21 mouse cellular contexts compared by ENCODE assay signal in the genomic region with DNA sequence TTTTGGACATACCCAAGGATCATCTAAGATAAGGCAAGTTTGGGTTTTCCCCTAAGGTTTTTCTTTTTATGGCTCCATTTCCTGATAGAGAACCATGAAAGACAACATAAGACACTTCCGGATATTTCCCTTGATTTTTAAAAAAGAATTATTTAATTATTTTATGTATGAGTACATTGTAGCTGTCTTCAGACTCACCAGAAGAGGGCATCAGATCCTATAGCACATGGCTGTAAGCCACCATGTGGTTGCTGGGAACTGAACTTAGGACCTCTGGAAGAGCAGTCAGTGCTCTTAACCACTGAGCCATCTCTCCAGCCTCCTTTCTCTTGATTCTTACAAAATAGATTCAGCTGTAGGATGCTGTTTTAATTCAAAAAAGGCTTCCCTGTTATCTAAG. TPM values are rescaled to one million over a fixed set of nuclear protein-coding genes. Genes with fewer than 3 reads are reported as not detected.
DNase-seq lines count a peak whose midpoint lies in the region; ATAC-seq and TF ChIP-seq lines count a peak whose summit lies in the region.
"Had no signal": no experiment of that assay in that cellular context is flagged by ENCODE, and none has a peak within 500 bp of the region (broad histone marks: within the 10 kb centered on the region; RNA-seq: fewer than 3 reads in every experiment).

No protein-coding gene starts in this region.

- WGBS in liver, postnatal 0 days (ENCODE audit: insufficient replicate concordance): 88% methylated on average over 1 of the region's 1 CpGs
- WGBS in liver, embryonic 12.5 days (ENCODE audit: insufficient replicate concordance): 74% methylated on average over 1 of the region's 1 CpGs

- no peaks in the 10 kb centered on the region for H3K36me3 ChIP-seq in liver, postnatal 0 days (replicated peaks; ENCODE audit: insufficient read depth, low read length)
- no peaks in the 10 kb centered on the region for H3K36me3 ChIP-seq in liver, embryonic 12.5 days
- H3K36me3 ChIP-seq: embryonic facial prominence, embryonic 13.5 days; hindbrain, embryonic 12.5 days had no signal

- 0 out of 2 replicates have a peak, but pooled peaks cover 2% of the 10 kb centered on the region for H3K4me1 ChIP-seq in liver, postnatal 0 days (ENCODE audit: insufficient read depth)
- no peaks in the 10 kb centered on the region for H3K4me1 ChIP-seq in liver, embryonic 12.5 days
- H3K4me1 ChIP-seq: embryonic facial prominence, embryonic 13.5 days had no signal

- peak; percentile 12; the same call in 1 of the 2 replicates for TF ChIP-seq CTCF in liver, postnatal 0 days (IDR thresholded peaks at IDR 0.05; ENCODE audit: low read depth)

- H3K9me3 ChIP-seq in liver, postnatal 0 days (ENCODE audit: low read length): no peaks in the 10 kb centered on the region
- H3K9me3 ChIP-seq in liver, embryonic 12.5 days (replicated peaks): no peaks in the 10 kb centered on the region
- H3K9me3 ChIP-seq: embryonic facial prominence, embryonic 13.5 days; forebrain, embryonic 13.5 days; hindbrain, embryonic 12.5 days had no signal

- no peak for ATAC-seq in liver, postnatal 0 days
- no peak for ATAC-seq in liver, embryonic 12.5 days
- ATAC-seq in activated CD4-positive, CD25-positive, alpha-beta regulatory T cell, adult 4 months: no peak
- ATAC-seq: forebrain, embryonic 13.5 days; hindbrain, embryonic 16.5 days; inflammation-experienced regulatory T-cells, adult 6 months had no signal

- H3K9ac ChIP-seq in liver, postnatal 0 days (replicated peaks): no peak overlapping the region
- no peak overlapping the region for H3K9ac ChIP-seq in liver, embryonic 12.5 days
- H3K9ac ChIP-seq: embryonic facial prominence, embryonic 13.5 days; forebrain, embryonic 13.5 days; hindbrain, embryonic 12.5 days had no signal

- H3K4me3 ChIP-seq in liver, postnatal 0 days (ENCODE audit: low read depth, low read length): no peak overlapping the region
- no peak overlapping the region for H3K4me3 ChIP-seq in liver, embryonic 12.5 days
- H3K4me3 ChIP-seq: embryonic facial prominence, embryonic 13.5 days; forebrain, embryonic 13.5 days; hindbrain, embryonic 12.5 days had no signal

- DNase-seq in liver, postnatal 0 days: no peak
- DNase-seq in A20 (ENCODE audit: low read depth, low spot score): peak; percentile 9
- peak; percentile 33 for DNase-seq in ES-CJ7 (ENCODE audit: low read depth, low spot score)
- DNase-seq in frontal cortex, postnatal 25 days (ENCODE audit: low spot score in 2 of 2): no peak
- DNase-seq: adrenal gland, postnatal 14 days; cerebellum, adult 11-12 months; cerebellum, adult 9-11 months; cerebellum, postnatal 36 days; gastrocnemius, postnatal 36 days; heart, adult 11 months; heart, postnatal 10 days; heart, postnatal 4 days had no signal

- TF ChIP-seq EP300 in liver, postnatal 0 days (IDR thresholded peaks at IDR 0.05; ENCODE audit: low read depth): no peak

- H3K4me2 ChIP-seq in liver, postnatal 0 days (ENCODE audit: low read depth, low read length): no peak overlapping the region
- no peak overlapping the region for H3K4me2 ChIP-seq in liver, embryonic 12.5 days
- H3K4me2 ChIP-seq: embryonic facial prominence, embryonic 13.5 days; forebrain, embryonic 13.5 days; hindbrain, embryonic 12.5 days had no signal

- no peaks in the 10 kb centered on the region for H3K27me3 ChIP-seq in liver, postnatal 0 days (ENCODE audit: insufficient read depth, low read length)
- no peaks in the 10 kb centered on the region; the same call in 1 of the 2 replicates for H3K27me3 ChIP-seq in liver, embryonic 12.5 days (replicated peaks)
- H3K27me3 ChIP-seq: embryonic facial prominence, embryonic 13.5 days; forebrain, embryonic 13.5 days; hindbrain, embryonic 12.5 days had no signal

- no peak overlapping the region for H3K27ac ChIP-seq in liver, postnatal 0 days (ENCODE audit: low read depth)
- H3K27ac ChIP-seq in liver, embryonic 12.5 days: no peak overlapping the region
- H3K27ac ChIP-seq: embryonic facial prominence, embryonic 13.5 days; forebrain, embryonic 13.5 days; hindbrain, embryonic 12.5 days had no signal

RNA-seq across cellular contexts. Expression of gene Tbc1d21, which starts 28.5 kb away (rescaled TPM):
- polyA plus RNA-seq in liver, postnatal 0 days (2015; fragmentation: Nextera tagmentation; extraction: Ambion mirVana): not detected in 2 replicates
- not detected in 2 replicates for polyA plus RNA-seq in liver, embryonic 12.5 days (2016; fragmentation: Nextera tagmentation; extraction: Ambion mirVana)
- polyA plus RNA-seq in activated CD4-positive, CD25-positive, alpha-beta regulatory T cell, adult 4 months (2017; shearing (Covaris generic)): not detected
- polyA plus RNA-seq: C2C12; embryonic facial prominence, embryonic 13.5 days; forebrain, embryonic 13.5 days; heart, embryonic 14.5 days; hindbrain, embryonic 12.5 days; hindbrain, embryonic 16.5 days; inflammation-experienced regulatory T-cells, adult 6 months had no signal

RNA-seq across cellular contexts. Expression of gene Loxl1, which starts 28.8 kb away (rescaled TPM):
- polyA plus RNA-seq in liver, postnatal 0 days (2015; fragmentation: Nextera tagmentation; extraction: Ambion mirVana): 2.8 and 3.1 TPM in 2 replicates
- polyA plus RNA-seq in liver, embryonic 12.5 days (2016; fragmentation: Nextera tagmentation; extraction: Ambion mirVana): 3.7 and 5.1 TPM in 2 replicates
- not detected for polyA plus RNA-seq in activated CD4-positive, CD25-positive, alpha-beta regulatory T cell, adult 4 months (2017; shearing (Covaris generic))
- polyA plus RNA-seq: inflammation-experienced regulatory T-cells, adult 6 months had no signal

Comparison
In these comparisons a context has a peak if more than half of its experiments do, and no peak if none do; other contexts are left out.
1. DNase-seq: peak in A20 (single experiment) and ES-CJ7 (single experiment); none in liver, postnatal 0 days (single experiment) and frontal cortex, postnatal 25 days (0 of 2).